ENCODE assay signal across 16 mouse cellular contexts in genomic region chr7:136365318-136366211, GRCm38 (mm10).
A peak's percentile ranks its signal among the peaks of the same experiment; 100 is the strongest.
DNase-seq lines count a peak whose midpoint lies in the region; ATAC-seq lines count a peak whose summit lies in the region.
"Had no signal": no experiment of that assay in that cellular context is flagged by ENCODE, and none has a peak within 500 bp of the region (broad histone marks: within the 10 kb centered on the region; RNA-seq: fewer than 3 reads in every experiment).

No protein-coding gene starts in this region.

- no peak overlapping the region for H3K9ac ChIP-seq in neural tube, embryonic 12.5 days
- H3K9ac ChIP-seq in embryonic facial prominence, embryonic 15.5 days: no peak overlapping the region
- no peak overlapping the region for H3K9ac ChIP-seq in neural tube, embryonic 14.5 days (replicated peaks; ENCODE audit: low read depth, low read length)
- H3K9ac ChIP-seq: intestine, embryonic 15.5 days; liver, embryonic 15.5 days had no signal

- H3K27ac ChIP-seq in heart, embryonic 10.5 days: no peak overlapping the region
- H3K27ac ChIP-seq in neural tube, embryonic 12.5 days: no peak overlapping the region
- no peak overlapping the region for H3K27ac ChIP-seq in embryonic facial prominence, embryonic 15.5 days (replicated peaks)
- no peak overlapping the region for H3K27ac ChIP-seq in neural tube, embryonic 14.5 days (ENCODE audit: low read depth, low read length)
- H3K27ac ChIP-seq: intestine, embryonic 15.5 days; liver, embryonic 15.5 days had no signal

- no peaks in the 10 kb centered on the region for H3K27me3 ChIP-seq in heart, embryonic 10.5 days (ENCODE audit: insufficient read depth, poor library complexity, severe bottlenecking)
- H3K27me3 ChIP-seq in neural tube, embryonic 12.5 days (replicated peaks): no peaks in the 10 kb centered on the region
- H3K27me3 ChIP-seq in embryonic facial prominence, embryonic 15.5 days: no peaks in the 10 kb centered on the region
- no peaks in the 10 kb centered on the region for H3K27me3 ChIP-seq in neural tube, embryonic 14.5 days (ENCODE audit: control insufficient read depth, insufficient read depth, low read length)
- H3K27me3 ChIP-seq: intestine, embryonic 15.5 days; liver, embryonic 15.5 days had no signal

- no peak overlapping the region for H3K4me3 ChIP-seq in heart, embryonic 10.5 days
- H3K4me3 ChIP-seq in neural tube, embryonic 12.5 days: no peak overlapping the region
- H3K4me3 ChIP-seq in embryonic facial prominence, embryonic 15.5 days (replicated peaks): no peak overlapping the region
- H3K4me3 ChIP-seq in neural tube, embryonic 14.5 days (ENCODE audit: low read depth, low read length): no peak overlapping the region
- H3K4me3 ChIP-seq: intestine, embryonic 15.5 days; liver, embryonic 15.5 days had no signal

- H3K4me1 ChIP-seq in heart, embryonic 10.5 days: no peaks in the 10 kb centered on the region
- H3K4me1 ChIP-seq in neural tube, embryonic 12.5 days: peaks cover 10% of the 10 kb centered on the region; the same call in 1 of the 2 replicates
- peaks cover 11% of the 10 kb centered on the region; the same call in 1 of the 2 replicates for H3K4me1 ChIP-seq in embryonic facial prominence, embryonic 15.5 days
- peaks cover 8% of the 10 kb centered on the region; the same call in 1 of the 2 replicates for H3K4me1 ChIP-seq in neural tube, embryonic 14.5 days (ENCODE audit: control insufficient read depth, insufficient read depth, low read length)
- H3K4me1 ChIP-seq: intestine, embryonic 15.5 days; liver, embryonic 15.5 days had no signal

- no peaks in the 10 kb centered on the region for H3K36me3 ChIP-seq in heart, embryonic 10.5 days
- no peaks in the 10 kb centered on the region for H3K36me3 ChIP-seq in neural tube, embryonic 12.5 days
- no peaks in the 10 kb centered on the region for H3K36me3 ChIP-seq in embryonic facial prominence, embryonic 15.5 days
- H3K36me3 ChIP-seq in neural tube, embryonic 14.5 days (ENCODE audit: control insufficient read depth, insufficient read depth, low read length): no peaks in the 10 kb centered on the region
- H3K36me3 ChIP-seq: intestine, embryonic 15.5 days; liver, embryonic 15.5 days had no signal

- ATAC-seq in neural tube, embryonic 12.5 days (ENCODE audit: low FRiP score, low read depth): peak; percentile 71
- peak; percentile 72 for ATAC-seq in embryonic facial prominence, embryonic 15.5 days (ENCODE audit: insufficient number of reproducible peaks, low FRiP score, low TSS enrichment, low read depth)
- peak; percentile 66; the same call in 1 of the 2 replicates for ATAC-seq in neural tube, embryonic 14.5 days (ENCODE audit: low read depth)
- ATAC-seq: activated CD4-positive, CD25-positive, alpha-beta regulatory T cell, adult 4 months; CD4-positive, CD25-positive, alpha-beta regulatory T cell, adult 4 months; intestine, embryonic 15.5 days had no signal

- no peaks in the 10 kb centered on the region for H3K9me3 ChIP-seq in heart, embryonic 10.5 days
- no peaks in the 10 kb centered on the region for H3K9me3 ChIP-seq in neural tube, embryonic 12.5 days
- H3K9me3 ChIP-seq in embryonic facial prominence, embryonic 15.5 days (replicated peaks): no peaks in the 10 kb centered on the region
- H3K9me3 ChIP-seq in neural tube, embryonic 14.5 days (ENCODE audit: control insufficient read depth, low read length): no peaks in the 10 kb centered on the region
- H3K9me3 ChIP-seq: intestine, embryonic 15.5 days; liver, embryonic 15.5 days had no signal

- H3K4me2 ChIP-seq in neural tube, embryonic 12.5 days (replicated peaks): no peak overlapping the region
- no peak overlapping the region for H3K4me2 ChIP-seq in embryonic facial prominence, embryonic 15.5 days (replicated peaks)
- no peak overlapping the region for H3K4me2 ChIP-seq in neural tube, embryonic 14.5 days (ENCODE audit: low read depth, low read length)
- H3K4me2 ChIP-seq: intestine, embryonic 15.5 days; liver, embryonic 15.5 days had no signal

- peak; percentile 36 for DNase-seq in heart, embryonic 10.5 days (ENCODE audit: low spot score)
- no peak for DNase-seq in heart, postnatal 4 days
- no peak for DNase-seq in neural tube, embryonic 10.5 days (ENCODE audit: extremely low spot score, low spot score)
- no peak for DNase-seq in lung, postnatal 10 days
- DNase-seq in ovary, postnatal 14 days (ENCODE audit: low spot score): no peak
- DNase-seq: kidney, postnatal 36 days; lung, postnatal 36 days; right cerebral cortex, adult 18-20 months; thymus, adult 18-20 months had no signal

- 69% methylated on average over 7 of the region's 7 CpGs for WGBS in heart, embryonic 10.5 days
- 30% methylated on average over 7 of the region's 7 CpGs for WGBS in neural tube, embryonic 12.5 days
- WGBS in embryonic facial prominence, embryonic 15.5 days: 41% methylated on average over 7 of the region's 7 CpGs
- 23% methylated on average over 7 of the region's 7 CpGs for WGBS in neural tube, embryonic 14.5 days
